Mouse (Mus musculus) liver (tissue): ENCODE measurements at regions not wholly inside any gene's neighbourhood (a gene's known extent, or its start where the extent isn't known, plus 50 kb on each side); places are given as distances from the start of the nearest gene placed in this dataset.

Experiments
- DNase-seq: peaks from one replicate; pipeline ENCODE4 v3.0.0-alpha.2; 2020; ENCODE audit warnings: mixed read lengths

DNA sequence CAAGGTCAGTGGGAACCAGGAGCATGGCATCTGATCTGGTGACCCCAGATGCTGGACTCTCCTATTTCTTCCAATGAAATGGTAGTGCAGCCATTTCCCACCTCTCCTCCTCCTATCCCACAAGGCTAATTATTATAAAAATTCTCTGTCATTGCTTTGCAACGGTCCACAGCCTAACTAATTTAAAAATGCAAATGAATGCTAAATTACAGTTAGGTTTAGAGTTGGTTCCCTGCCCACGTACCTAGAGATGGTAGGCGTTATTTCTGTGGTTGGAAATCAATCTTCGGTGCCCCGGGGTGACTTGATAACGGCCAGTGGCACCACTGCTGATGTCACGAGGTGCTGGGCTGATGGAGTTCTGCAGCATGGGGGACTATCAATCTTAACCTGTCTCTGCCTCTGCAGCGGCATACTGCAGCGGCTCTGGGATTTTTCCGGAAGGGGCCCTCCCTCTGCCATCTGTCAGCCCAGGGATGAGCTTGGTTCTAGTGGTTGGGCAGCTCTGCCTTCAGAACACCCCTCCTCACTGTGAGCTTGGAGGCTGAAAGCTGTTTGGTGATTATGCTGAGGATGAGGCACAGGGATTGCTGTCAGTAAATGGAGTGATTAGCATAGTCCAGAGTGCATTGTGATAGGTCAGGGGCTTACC is 66.5 kb downstream of the Nmur2 start:
- DNase-seq, result no peak

DNA sequence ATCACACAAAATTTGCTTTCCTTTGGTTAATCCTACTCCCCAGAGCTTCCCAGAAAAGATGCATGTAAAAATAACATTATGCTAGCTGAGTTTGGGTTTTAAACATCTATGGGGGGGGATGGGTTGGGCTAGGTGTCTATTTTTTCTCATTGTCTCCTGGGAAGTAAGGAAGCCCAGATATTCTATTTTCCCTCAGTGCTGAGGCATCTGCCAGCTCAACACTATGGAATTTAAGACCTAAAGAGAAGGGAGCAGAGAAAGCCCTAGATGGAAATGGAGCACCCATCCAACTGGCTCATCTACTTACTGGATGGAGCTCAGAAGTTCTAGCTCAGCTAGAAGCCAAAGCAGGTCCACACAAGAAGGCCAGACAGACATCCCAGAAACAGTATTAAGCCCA is 74.2 kb downstream of the Nmur2 start:
- no peak for DNase-seq

DNA sequence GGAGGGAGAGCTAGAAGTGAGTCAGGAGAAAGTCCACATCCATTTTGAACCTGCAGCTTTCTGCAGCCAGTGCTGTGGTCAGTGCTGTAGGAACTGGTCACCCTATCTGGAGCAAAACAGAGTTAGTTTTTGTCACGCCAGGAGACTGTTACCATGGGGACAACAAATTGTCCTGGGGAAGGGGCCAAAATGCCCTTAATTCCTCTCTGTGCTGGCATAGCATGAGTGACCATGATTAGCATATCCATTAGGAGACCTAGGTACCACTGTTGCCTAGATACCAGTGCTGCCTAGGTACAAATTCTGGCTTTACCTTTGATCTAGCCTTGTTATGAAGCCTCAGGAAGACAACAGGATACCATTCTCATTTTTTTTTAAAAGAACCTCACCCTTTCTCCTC is 82.4 kb downstream of the Nmur2 start:
- DNase-seq, result no peak

DNA sequence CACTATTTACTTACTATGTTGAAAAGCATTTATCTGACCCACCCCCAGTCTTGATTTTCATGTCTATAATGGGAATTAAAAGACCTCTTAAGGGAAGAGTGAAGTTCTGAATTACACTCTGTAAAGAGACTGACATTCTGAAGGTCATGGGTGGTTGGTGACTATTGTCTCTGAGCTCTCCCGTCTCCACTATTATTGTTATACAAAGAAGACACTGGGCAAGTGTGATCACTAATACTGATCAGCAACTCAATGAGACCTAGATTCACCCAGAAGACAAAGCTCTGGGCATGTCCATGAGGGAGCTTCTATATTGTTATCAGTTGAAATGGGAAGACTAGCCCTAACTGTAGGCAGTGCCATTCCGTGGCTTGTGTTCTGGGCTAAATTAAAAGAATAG is 83.5 kb downstream of the Nmur2 start:
- no peak for DNase-seq

DNA sequence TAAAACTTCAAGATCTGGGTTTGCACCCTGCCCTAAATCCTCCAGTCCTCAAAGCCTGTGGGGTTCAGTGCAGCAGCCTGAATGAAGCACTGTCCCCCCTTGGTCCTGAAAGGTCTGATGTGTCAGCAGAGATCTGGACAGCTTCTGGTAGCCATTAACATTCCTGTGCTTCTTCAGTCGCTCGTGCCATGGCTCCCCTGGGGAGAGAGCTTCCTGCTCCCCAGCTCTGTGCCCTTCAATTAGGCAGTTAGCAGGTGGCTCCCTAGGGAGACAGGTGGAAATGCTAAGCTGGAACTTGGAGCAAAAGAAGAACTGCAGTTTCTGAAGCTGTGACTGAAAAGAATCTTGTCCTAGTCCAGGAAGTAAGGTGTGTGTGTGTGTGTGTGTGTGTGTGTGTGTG is 87.1 kb downstream of the Nmur2 start:
- no peak for DNase-seq

DNA sequence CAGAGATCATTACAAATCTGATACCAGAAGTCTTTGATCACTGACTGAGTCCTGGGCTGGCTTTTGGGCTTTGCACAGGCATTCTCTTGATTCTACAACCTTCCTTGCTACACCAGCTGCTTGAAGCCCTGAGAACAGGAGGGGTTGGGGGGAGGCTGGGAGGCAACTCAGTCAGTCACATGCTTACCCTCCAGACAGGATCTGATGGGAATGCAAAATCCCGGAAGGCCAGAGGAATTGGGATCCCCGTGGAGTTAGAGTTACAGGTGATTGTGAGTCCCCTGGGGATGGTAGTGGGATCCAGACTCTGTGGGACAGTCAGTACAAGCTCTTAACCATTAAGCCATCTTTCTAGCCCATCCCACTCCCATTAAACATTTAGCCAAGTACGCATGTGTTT is 91.2 kb downstream of the Nmur2 start:
- no peak for DNase-seq

DNA sequence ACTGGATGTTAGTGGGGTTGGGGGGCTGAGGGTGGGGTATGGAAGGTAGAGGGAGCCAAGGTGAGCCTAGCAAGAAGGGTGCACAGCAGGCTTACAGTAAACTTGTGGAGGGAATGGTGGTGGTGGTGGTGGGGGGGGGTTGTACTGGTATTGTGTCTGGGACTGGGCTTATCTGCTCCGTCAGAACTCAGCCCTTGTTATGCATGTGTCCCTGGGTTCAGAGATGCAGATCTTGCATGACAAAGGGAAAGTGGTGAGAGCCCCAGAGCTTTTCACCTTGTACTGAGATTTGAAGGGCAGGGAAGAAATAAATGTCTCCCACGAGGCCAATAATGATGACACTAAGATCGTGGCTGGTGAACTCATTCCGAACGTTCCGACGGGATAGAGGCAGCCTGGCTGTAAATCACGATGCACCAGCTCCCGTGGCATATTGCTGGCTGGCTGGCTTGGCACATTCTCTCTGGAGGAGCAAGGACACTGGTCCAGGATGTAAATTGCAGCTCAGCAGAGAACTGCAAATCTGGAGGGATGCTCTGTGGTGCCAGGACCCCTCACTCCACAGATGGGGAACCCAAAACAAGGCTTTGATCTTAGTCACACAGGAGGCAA is 94.1 kb downstream of the Nmur2 start:
- DNase-seq, result no peak

DNA sequence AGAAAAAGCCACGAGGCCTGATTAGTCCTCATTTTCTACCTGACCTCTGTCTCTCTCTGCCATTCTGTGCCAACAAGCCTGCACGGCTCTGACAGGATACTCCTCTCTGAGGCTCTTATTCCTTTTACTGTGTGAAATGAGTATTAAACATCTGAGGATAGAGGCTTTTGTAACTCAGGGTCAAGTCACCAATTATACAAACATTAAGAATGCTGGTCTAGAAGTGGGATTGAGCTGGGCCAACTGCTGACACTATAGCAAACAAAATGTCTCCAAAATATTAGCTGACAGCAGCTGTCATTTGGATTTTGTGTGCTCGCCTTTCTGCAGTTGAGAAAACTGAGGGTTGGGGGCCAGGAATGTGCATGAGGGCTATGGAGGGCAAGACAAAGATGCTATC is 94.8 kb downstream of the Nmur2 start:
- DNase-seq, result no peak

DNA sequence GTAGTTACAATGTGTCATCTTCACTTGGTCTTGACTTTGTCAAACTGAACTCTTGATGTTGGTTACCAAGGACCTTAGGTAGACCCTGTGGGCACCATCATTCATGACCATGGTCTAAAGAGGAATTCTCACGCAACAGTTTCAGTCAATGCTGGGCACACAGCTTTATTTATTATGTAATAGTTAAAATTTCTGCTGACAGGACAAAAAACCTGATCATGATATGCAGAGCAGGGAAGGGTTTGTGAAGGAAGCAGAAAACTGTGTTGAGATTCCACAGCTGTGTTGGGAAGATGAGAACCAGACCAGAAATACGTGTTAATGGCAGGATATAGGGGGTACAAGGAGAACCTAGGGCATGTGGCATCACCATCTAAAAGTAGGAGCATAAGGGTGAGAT is 100.8 kb downstream of the Nmur2 start:
- no peak for DNase-seq

DNA sequence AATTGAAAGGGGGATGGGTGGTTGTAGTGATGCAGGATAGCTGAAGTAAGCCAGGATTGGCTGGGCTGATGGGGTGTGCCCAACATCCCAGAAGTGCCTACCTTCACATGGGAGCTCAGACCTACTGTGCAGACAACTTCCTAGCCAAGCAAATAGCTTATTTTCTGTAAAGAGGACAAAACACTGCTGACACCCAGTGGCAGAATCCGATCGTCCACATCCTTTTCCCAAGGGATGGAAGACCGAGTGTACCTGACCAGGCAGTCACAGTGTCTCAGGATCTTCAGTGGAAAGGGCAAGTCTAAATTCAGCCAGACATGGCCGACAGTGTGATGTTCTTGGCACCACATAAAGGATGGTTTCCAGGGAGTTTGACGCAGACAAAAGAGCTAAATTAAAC is 114.4 kb downstream of the Nmur2 start:
- no peak for DNase-seq

DNA sequence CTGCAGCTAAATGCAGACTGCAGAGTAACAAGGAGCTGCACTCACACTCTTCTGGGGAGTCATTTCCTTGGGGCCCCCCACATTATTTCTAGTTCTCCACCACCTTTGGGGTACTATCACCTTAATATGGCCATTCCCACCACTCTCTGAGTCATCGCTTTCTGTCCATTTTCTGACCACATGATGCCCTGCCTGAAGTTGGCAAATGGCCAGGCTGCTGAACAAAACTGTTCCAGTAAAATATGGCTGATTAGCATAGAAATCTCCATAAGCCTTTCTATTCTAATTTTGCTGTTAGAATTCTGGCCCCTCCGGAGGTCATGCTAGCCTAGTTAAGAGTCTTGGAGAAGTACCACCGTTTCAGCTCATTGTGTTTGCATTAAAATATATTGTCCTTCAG is 121.7 kb downstream of the Nmur2 start:
- DNase-seq, result no peak

DNA sequence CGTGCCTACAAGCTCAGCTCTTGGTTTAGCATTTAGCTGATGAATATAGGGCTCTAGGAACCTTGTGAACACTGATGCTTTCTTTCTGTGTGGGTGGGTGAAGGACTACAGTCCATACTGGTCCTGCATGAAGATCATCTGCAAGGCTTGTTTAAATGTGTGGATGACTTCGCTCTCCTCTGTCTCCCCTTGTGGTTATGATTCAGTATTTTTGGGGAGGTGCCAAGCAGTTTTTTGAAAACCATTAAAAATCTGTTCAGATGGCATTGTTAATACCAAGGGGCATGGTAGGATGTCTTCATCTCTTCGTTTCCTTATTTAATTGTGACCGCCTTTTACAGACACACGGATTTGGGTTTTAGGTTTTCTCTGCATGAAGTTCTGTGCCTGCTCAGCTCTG is 122.4 kb downstream of the Nmur2 start:
- DNase-seq, result no peak

DNA sequence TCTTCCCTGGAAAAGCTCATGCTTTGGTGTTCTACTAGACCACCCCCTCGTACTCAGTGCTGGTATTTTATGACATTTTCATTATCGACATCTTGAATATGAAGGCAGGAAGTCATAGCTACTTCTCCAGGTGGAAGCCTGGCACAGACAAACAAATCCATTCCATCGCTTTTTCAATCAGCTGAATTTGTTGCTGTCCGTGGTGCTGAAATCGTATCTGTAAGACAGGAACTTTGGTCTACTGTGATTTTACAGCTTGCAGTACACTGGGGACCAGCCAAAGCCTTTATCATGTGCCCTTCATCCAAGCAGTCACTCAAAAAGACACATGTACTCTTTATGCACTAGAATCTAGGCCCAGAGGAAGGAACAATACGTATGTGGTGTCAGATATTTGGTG is 143.3 kb downstream of the Nmur2 start:
- DNase-seq, result peak; percentile 29

DNA sequence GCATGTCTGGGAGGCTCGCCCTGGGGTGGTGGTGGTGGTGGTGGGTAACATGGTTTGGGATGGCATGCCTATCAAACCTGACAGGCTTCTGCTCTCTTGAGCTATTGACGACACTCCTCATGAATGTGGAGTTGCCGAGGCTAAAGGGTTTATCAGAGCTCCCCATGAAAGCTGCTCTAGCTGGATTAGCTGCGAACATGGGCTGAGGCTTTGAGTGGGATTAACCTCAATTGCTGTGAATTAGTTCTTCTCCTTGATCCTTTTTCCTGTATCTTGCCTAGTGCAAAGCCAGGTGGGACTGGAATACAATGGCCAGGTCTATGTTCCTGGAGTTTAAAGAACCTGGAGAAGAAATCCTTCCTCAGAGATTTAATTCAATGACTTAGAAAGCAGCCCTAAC is 150.6 kb downstream of the Nmur2 start:
- DNase-seq, result no peak

DNA sequence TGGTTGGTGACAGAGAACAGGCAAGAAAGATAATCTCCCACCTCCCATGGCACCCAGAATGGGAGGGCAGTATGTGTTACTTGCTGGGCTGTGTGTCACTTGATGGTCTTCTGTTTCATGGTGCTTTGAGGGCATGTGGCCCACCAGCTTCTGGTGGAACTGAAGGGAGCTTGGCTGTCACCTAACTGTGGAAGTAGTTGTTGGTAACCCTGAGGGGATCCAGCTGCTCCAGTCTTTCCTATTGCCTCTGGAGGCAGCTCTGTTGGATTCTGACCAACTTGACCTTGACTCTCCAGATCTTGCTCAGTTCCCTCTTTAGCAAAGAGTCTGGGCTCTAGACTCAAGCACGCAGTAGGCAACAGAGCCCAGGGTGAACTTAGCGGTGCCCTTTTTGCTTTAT is 162.2 kb downstream of the Nmur2 start:
- DNase-seq, result no peak

DNA sequence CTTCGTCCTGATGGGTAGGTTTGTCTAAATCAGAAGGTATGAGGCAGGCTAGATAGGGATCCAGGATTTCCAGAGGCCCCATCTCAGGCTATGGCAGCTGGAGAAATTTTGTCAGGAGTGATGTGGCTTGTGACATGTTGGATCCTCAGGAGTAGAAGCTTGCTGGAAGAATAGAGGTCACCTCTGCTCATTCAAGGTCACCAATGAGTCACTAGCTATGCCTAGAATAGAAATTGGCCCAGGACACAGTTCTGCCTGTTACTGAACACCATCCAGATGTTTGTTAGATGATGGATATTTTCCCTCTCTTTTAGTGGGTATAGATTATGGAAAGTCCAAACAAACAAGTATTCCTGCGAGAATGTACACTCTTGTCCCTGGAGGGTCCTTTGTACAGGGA is 173.7 kb downstream of the Nmur2 start:
- no peak for DNase-seq

DNA sequence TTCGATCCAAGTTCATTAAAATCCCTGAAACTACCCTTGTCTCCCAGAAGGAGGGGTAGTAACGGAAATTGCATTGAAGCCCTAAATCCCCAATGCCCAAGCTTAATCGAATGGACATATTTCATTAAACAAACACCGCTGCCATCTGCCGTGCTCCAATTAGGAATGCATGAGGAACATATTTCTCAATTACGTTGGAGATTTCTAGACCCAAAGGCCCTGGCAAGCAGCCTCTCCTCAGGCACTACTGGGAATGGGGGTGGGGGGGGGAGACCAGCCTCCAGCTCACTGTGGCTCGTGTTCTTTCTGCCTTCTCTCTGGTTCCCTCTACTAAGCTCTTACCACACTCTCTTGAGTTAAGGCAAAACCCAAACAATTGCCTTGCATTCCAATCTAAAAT is 181.6 kb downstream of the Nmur2 start:
- no peak for DNase-seq

DNA sequence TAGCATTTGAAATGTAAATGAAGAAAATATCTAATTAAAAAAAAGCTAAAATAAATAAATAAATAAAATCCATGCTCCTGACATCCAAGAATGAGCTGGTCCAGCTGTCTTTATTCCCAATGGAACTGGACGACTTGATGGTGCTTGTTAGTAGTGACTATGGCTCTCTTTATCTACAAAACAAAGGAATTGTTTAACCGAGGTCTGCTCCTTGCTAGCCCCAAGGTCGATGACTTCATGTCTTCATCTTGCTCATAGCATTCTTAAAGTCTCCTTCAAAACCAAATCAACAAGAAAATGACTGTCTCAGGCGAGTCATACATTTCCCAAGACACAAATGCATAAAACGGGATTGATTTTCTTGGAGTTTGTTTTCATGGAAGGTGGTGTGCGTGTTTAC is 212.5 kb upstream of the Glra1 start:
- no peak for DNase-seq

DNA sequence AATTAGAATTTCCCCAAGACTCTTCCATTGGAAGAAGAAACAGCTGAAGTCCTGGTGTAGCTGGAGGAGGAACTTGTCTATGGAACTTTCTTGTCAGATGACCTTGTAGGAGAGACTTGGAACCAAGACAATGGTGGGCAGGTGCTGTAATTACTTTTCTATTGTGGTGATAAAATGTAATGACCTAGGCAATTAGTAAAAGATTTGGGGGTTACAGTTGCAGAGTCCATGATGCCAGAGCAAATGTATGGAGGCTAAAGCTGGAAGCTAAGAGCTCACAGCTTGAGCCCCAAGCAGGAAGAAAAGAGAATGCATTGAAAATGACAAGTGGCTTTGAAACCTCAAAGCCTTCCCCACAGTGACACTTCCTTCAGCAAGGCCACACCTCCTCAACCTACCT is 208.6 kb upstream of the Glra1 start:
- no peak for DNase-seq

DNA sequence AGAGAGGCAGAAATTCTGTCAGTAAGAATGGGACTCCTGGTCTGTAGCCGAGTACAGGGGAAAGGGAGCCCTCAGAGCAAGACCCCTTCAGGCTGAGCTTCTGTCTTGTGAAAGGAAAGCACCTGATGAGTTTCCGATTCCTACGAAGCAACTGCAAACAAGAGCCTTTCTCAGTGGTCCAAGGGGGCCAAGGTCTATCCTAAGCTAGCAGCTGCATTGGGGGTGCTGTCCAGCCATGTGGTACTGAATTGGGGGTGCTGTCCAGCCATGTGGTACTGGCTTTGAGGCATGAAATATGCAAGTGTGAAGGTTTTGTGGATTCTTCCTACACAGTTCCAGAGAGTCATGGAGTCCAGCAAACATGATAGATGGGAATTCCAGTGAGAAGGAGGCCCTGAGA is 202.7 kb upstream of the Glra1 start:
- DNase-seq, result no peak

DNA sequence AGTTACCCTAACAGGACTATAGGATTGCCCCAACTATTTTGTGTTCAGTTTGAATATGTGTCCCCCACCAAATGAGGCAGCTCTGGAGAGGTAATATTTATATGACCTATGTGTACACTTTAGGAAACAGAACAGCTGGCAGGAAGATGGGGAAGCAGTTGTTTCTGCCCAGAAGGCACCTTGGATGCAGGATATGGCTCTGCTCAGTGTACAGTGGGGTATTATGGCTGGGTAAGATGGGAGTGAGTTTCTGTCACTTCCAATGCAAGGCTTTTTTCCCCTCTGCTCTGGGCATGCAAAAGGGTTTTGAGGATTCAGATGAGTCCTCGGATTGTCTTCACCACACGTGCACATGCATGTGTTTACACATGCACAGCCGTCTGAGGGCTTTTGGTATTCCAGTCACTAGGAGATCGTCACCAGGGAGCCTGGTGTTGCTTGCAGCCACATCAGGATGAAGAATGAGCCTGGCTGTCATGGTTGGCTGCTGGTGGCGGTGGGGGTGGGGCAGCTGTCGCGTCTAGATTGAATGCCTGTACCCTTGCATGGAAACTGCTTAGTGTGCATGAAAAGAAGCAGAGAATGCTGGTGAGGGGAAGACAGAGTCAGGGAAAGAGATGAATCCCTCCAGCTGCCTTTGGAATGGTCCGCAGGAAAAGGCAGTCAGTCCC is 183.3 kb upstream of the Glra1 start:
- DNase-seq, result peak; percentile 4

DNA sequence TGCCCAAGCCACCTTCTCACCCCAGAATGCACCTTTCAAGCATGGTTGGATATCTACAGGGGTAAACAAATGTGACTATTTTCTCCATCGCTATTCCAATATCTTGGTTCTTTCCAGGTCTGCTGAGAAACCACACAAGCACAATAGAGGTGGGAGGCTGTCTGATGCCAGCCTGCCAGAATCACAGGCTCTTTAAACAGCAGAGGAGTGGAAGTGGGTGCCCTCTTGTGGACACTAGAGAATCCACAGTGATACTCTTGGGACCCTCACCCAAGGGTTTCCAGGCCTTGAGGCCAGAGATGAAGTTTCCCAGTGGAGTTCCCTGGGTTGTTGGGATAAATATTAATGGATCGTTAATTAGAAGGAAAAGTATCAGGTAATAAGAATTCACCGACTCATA is 181.6 kb upstream of the Glra1 start:
- DNase-seq, result no peak

DNA sequence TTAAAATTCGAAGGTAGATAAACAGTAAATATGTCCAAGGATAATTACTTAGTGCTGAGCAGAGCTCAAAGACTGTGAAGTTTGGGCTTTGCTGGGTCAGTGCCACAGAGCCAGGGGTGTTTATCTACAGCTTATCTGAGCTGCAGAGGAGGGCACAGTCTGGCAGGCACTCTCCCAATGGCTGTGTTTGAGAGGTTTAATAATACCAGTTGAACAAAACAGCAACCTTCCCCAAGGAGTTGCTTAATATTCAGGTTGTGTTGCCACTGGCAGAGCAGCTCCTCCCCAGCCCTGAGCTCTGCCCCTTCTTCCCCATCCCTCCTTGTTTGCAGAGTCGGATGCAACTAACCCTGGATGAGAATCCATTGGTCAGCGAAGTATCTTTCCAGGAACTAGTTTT is 173.0 kb upstream of the Glra1 start:
- no peak for DNase-seq

DNA sequence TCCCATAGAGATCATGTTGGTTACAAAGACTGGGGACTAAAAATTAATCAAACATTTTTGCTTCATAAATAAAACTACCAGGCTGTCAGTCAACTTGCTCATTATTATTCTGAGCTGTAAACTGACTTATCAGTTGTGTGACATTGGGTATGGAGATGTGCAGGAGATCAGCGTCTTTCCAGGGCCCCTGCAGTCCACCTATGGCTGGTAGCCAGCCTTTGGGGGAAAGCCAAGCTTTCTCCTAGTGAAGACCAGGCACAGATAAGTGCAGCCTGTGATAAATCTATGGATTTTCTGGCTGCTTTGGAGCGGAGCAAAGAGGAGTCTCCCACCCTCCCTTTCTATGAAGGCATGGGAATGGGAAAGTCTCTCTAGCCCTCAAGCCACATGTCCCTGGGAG is 172.0 kb upstream of the Glra1 start:
- no peak for DNase-seq

DNA sequence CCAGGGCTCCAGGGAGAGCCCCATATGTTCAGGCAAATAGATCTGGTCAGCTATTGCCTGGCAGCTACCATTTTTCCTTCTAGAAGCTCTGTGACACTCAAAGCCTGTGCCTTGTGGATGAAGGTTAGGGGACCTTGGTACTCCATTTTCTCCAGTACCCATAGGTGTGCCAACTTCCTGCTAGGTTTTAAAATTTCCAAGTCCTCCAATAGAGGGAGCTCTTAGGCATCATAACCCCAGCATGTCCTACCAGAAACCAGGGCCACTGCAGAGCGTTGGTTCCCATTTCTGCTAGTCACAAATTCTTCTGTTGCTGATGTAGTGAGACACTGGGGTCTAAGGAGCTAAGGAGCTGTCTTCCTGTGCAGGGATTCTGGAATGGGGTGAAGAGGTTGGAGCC is 165.3 kb upstream of the Glra1 start:
- no peak for DNase-seq
